Mouse (Mus musculus): ENCODE results near the gene Nsun4. TPM values are rescaled to one million over a fixed set of nuclear protein-coding genes. Genes with fewer than 3 reads are reported as not detected.

The Nsun4 gene
- polyA plus RNA-seq, 1 experiment: 23.7 TPM

GRCm38 (mm10) chr4:116048130-116048920, 5.4 kb downstream of the Nsun4 start:
- no peak for TF ChIP-seq POLR2AphosphoS2 (IDR thresholded peaks at IDR 0.05; ENCODE audit: insufficient read length, low read depth)
- TF ChIP-seq SRF (IDR thresholded peaks at IDR 0.05; ENCODE audit: control insufficient read depth, insufficient read length, low read depth): no peak
- no peak for TF ChIP-seq CEBPB (IDR thresholded peaks at IDR 0.05; ENCODE audit: insufficient read depth, poor library complexity, severe bottlenecking)
- H3K27me3 ChIP-seq (ENCODE audit: control insufficient read depth, insufficient read depth, insufficient read length): no peaks in the 10 kb centered on the region
- no peak overlapping the region for H3K4me3 ChIP-seq
- H3ac ChIP-seq (ENCODE audit: control insufficient read depth, insufficient read length): no peak overlapping the region
- peaks cover 11% of the 10 kb centered on the region for H3K79me2 ChIP-seq (ENCODE audit: control insufficient read depth, insufficient read depth)
- H3K4me2 ChIP-seq (ENCODE audit: low read depth): no peak overlapping the region
- peaks cover 26% of the 10 kb centered on the region for H3K36me3 ChIP-seq (ENCODE audit: control insufficient read depth, insufficient read depth)

- TF ChIP-seq MAX (IDR thresholded peaks at IDR 0.05; ENCODE audit: low read depth) (no peak), TCF12 (IDR thresholded peaks at IDR 0.05; ENCODE audit: insufficient read depth, poor library complexity, severe bottlenecking) (no peak), POLR2A (IDR thresholded peaks at IDR 0.05; ENCODE audit: insufficient read length, low read depth) (no peak), POLR2AphosphoS2 (IDR thresholded peaks at IDR 0.05; ENCODE audit: insufficient read length, low read depth) (no peak), MYOD1 (IDR thresholded peaks at IDR 0.05; ENCODE audit: control insufficient read depth in 1 of 3, insufficient read length in 2 of 3, low read depth in 2 of 3) (no peak), MYOG (IDR thresholded peaks at IDR 0.05; ENCODE audit: control insufficient read depth in 1 of 3, insufficient read depth in 1 of 3, insufficient read length in 2 of 3, low read depth in 2 of 3) (no peak), REST (IDR thresholded peaks at IDR 0.05; ENCODE audit: insufficient read depth, insufficient read length) (no peak), E2F4 (IDR thresholded peaks at IDR 0.05; ENCODE audit: insufficient read depth) (no peak), CEBPB (IDR thresholded peaks at IDR 0.05; ENCODE audit: insufficient read depth, poor library complexity, severe bottlenecking) (no peak), TCF3 (IDR thresholded peaks at IDR 0.05; ENCODE audit: insufficient read length, low read depth) (no peak)
- H3K27me3 ChIP-seq (ENCODE audit: control insufficient read depth, insufficient read depth, insufficient read length): no peaks in the 10 kb centered on the region
- no peak overlapping the region for H3K4me3 ChIP-seq
- peaks cover 11% of the 10 kb centered on the region for H3K79me2 ChIP-seq (ENCODE audit: control insufficient read depth, insufficient read depth)
- no peak overlapping the region for H3ac ChIP-seq (ENCODE audit: control insufficient read depth, insufficient read length)
- H3K36me3 ChIP-seq (ENCODE audit: control insufficient read depth, insufficient read depth): peaks cover 32% of the 10 kb centered on the region
- no peak overlapping the region for H3K4me2 ChIP-seq (ENCODE audit: low read depth)
These were observed 6.0 kb downstream of the Nsun4 start for GRCm38 (mm10) chr4:116047681-116048080.

- no peak overlapping the region for H3K4me3 ChIP-seq
- H3K4me2 ChIP-seq (ENCODE audit: low read depth): no peak overlapping the region
- TF ChIP-seq TCF3 (IDR thresholded peaks at IDR 0.05; ENCODE audit: insufficient read length, low read depth) (no peak), SRF (IDR thresholded peaks at IDR 0.05; ENCODE audit: control insufficient read depth, insufficient read length, low read depth) (no peak)
- peaks cover 2% of the 10 kb centered on the region for H3K79me2 ChIP-seq (ENCODE audit: control insufficient read depth, insufficient read depth)
- H3K27me3 ChIP-seq (ENCODE audit: control insufficient read depth, insufficient read depth, insufficient read length): no peaks in the 10 kb centered on the region
- H3K36me3 ChIP-seq (ENCODE audit: control insufficient read depth, insufficient read depth): peaks cover 38% of the 10 kb centered on the region
- H3ac ChIP-seq (ENCODE audit: control insufficient read depth, insufficient read length): no peak overlapping the region
These were observed 7.1 kb downstream of the Nsun4 start for GRCm38 (mm10) chr4:116046604-116047003.

- no peaks in the 10 kb centered on the region for H3K79me2 ChIP-seq (ENCODE audit: control insufficient read depth, insufficient read depth)
- no peak for TF ChIP-seq MYOG (IDR thresholded peaks at IDR 0.05; ENCODE audit: control insufficient read depth in 1 of 3, insufficient read depth in 1 of 3, insufficient read length in 2 of 3, low read depth in 2 of 3)
- TF ChIP-seq REST (IDR thresholded peaks at IDR 0.05; ENCODE audit: insufficient read depth, insufficient read length): no peak
- no peak for TF ChIP-seq POLR2AphosphoS2 (IDR thresholded peaks at IDR 0.05; ENCODE audit: insufficient read length, low read depth)
- peaks cover 33% of the 10 kb centered on the region for H3K36me3 ChIP-seq (ENCODE audit: control insufficient read depth, insufficient read depth)
- no peak overlapping the region for H3K4me2 ChIP-seq (ENCODE audit: low read depth)
- H3ac ChIP-seq (ENCODE audit: control insufficient read depth, insufficient read length): no peak overlapping the region
- no peak overlapping the region for H3K4me3 ChIP-seq
- no peaks in the 10 kb centered on the region for H3K27me3 ChIP-seq (ENCODE audit: control insufficient read depth, insufficient read depth, insufficient read length)
These were observed 11.5 kb downstream of the Nsun4 start for GRCm38 (mm10) chr4:116042186-116042585.

GRCm38 (mm10) chr4:116040466-116040865, 13.2 kb downstream of the Nsun4 start:
- no peak overlapping the region for H3K4me2 ChIP-seq (ENCODE audit: low read depth)
- H3K79me2 ChIP-seq (ENCODE audit: control insufficient read depth, insufficient read depth): no peaks in the 10 kb centered on the region
- peaks cover 33% of the 10 kb centered on the region for H3K36me3 ChIP-seq (ENCODE audit: control insufficient read depth, insufficient read depth)
- no peak overlapping the region for H3ac ChIP-seq (ENCODE audit: control insufficient read depth, insufficient read length)
- no peaks in the 10 kb centered on the region for H3K27me3 ChIP-seq (ENCODE audit: control insufficient read depth, insufficient read depth, insufficient read length)
- H3K4me3 ChIP-seq: no peak overlapping the region
- TF ChIP-seq REST (IDR thresholded peaks at IDR 0.05; ENCODE audit: insufficient read depth, insufficient read length) (no peak), MYOD1 (IDR thresholded peaks at IDR 0.05; ENCODE audit: control insufficient read depth in 1 of 3, insufficient read length in 2 of 3, low read depth in 2 of 3) (no peak), TCF3 (IDR thresholded peaks at IDR 0.05; ENCODE audit: insufficient read length, low read depth) (no peak), SRF (IDR thresholded peaks at IDR 0.05; ENCODE audit: control insufficient read depth, insufficient read length, low read depth) (no peak), USF1 (IDR thresholded peaks at IDR 0.05; ENCODE audit: low read depth) (no peak), CEBPB (IDR thresholded peaks at IDR 0.05; ENCODE audit: insufficient read depth, poor library complexity, severe bottlenecking) (no peak), POLR2AphosphoS2 (IDR thresholded peaks at IDR 0.05; ENCODE audit: insufficient read length, low read depth) (no peak), MAX (IDR thresholded peaks at IDR 0.05; ENCODE audit: low read depth) (no peak), MYOG (IDR thresholded peaks at IDR 0.05; ENCODE audit: control insufficient read depth in 1 of 3, insufficient read depth in 1 of 3, insufficient read length in 2 of 3, low read depth in 2 of 3) (no peak), POLR2A (IDR thresholded peaks at IDR 0.05; ENCODE audit: insufficient read length, low read depth) (no peak), E2F4 (IDR thresholded peaks at IDR 0.05; ENCODE audit: insufficient read depth) (no peak)
